Mouse (Mus musculus) limb, embryonic 14.5 days (tissue): ENCODE results near the gene Traf3ip2. TPM values are rescaled to one million over a fixed set of nuclear protein-coding genes. Genes with fewer than 3 reads are reported as not detected.

Source experiments
- ATAC-seq: fragments of 200-750 bp; cut with Nextera tagmentation; 2 replicates; pipeline ENCODE4 v1.8.0; 2017; ENCODE audit warnings: low read depth, moderate number of reproducible peaks, moderate TSS enrichment; ENCODE audit not compliant: low FRiP score
- DNase-seq: peaks from one replicate; pipeline ENCODE4 v3.0.0-alpha.2; 2015; ENCODE audit warnings: low spot score
- H3K27ac ChIP-seq: fragments of 300-500 bp; sonication (generic); replicated peaks from 2 replicates; pipeline ENCODE4 v1.5.1; 2014; ENCODE audit warnings: low read depth, mild to moderate bottlenecking, low read length, moderate library complexity, mixed read lengths
- H3K27me3 ChIP-seq: fragments of 300-500 bp; sonication (generic); 2 replicates; pipeline ENCODE4 v1.6.1; 2014; ENCODE audit warnings: low read length, mixed read lengths; ENCODE audit not compliant: control insufficient read depth, insufficient read depth
- H3K36me3 ChIP-seq: fragments of 300-500 bp; sonication (generic); 2 replicates; pipeline ENCODE4 v1.6.1; 2014; ENCODE audit warnings: mild to moderate bottlenecking, low read length, moderate library complexity, mixed read lengths; ENCODE audit not compliant: control insufficient read depth, insufficient read depth
- H3K4me1 ChIP-seq: fragments of 300-500 bp; sonication (generic); 2 replicates; pipeline ENCODE4 v1.6.1; 2014; ENCODE audit warnings: antibody characterized with exemption, low read length, mixed read lengths; ENCODE audit not compliant: control insufficient read depth, insufficient read depth
- H3K4me2 ChIP-seq: fragments of 300-500 bp; sonication (generic); replicated peaks from 2 replicates; pipeline ENCODE4 v1.6.1; 2014; ENCODE audit warnings: low read depth, mild to moderate bottlenecking, low read length, moderate library complexity; ENCODE audit not compliant: severe bottlenecking
- H3K4me3 ChIP-seq: fragments of 300-500 bp; sonication (generic); replicated peaks from 2 replicates; pipeline ENCODE4 v1.5.1; 2014; ENCODE audit warnings: low read length
- H3K9ac ChIP-seq: fragments of 300-500 bp; sonication (generic); 2 replicates; pipeline ENCODE4 v1.6.1; 2014; ENCODE audit warnings: mild to moderate bottlenecking, low read depth, low read length, moderate library complexity; ENCODE audit not compliant: severe bottlenecking
- H3K9me3 ChIP-seq: fragments of 300-500 bp; sonication (generic); 2 replicates; pipeline ENCODE4 v1.6.1; 2016; ENCODE audit warnings: low read length; ENCODE audit not compliant: control insufficient read depth
- POLR2A ChIP-seq: fragments of 200-500 bp; IDR thresholded peaks from 2 replicates; pipeline ENCODE4 v1.8.0; 2012; ENCODE audit warnings: inconsistent platforms, mild to moderate bottlenecking, moderate library complexity, borderline replicate concordance; ENCODE audit not compliant: insufficient read depth, insufficient read length; ENCODE audit errors: extremely low read depth
- WGBS: fragments of 180-500 bp; shearing (Covaris S2); extraction: QIAGEN DNeasy Blood & Tissue Kit; methylation state at CpG from one replicate; pipeline ENCODE4 v1.1.7; 2014; 5-methylcytosine and 5-hydroxymethylcytosine counted together
- polyA plus RNA-seq, 2 experiments: library from polyadenylated mRNA; depleted of rRNA in 1 of 2; stranded (reverse) in 1 of 2; unstranded in 1 of 2; fragments of >200 nt; fragmentation: Nextera tagmentation in 1 of 2; extraction: Ambion mirVana in 1 of 2; gene quantifications; 2 replicates each; pipeline versions ENCODE4 v1.2.1 to v1.2.3; 2012 to 2014

Traf3ip2 gene
- 7.5 and 9.0 TPM in 2 replicates for polyA plus RNA-seq (2012; rRNA removed)
- 13.3 and 13.7 TPM in 2 replicates for polyA plus RNA-seq (2014; fragmentation: Nextera tagmentation; extraction: Ambion mirVana)

- Histone ChIP-seq H3K9me3 (no peaks in the 10 kb centered on the region), H3K27ac (peak within 1 kb of the TSS; percentile 87), H3K9ac (peak within 1 kb of the TSS; percentile 48), H3K36me3 (no peaks in the 10 kb centered on the region), H3K27me3 (no peaks in the 10 kb centered on the region), H3K4me3 (peak within 1 kb of the TSS; percentile 34), H3K4me2 (peak within 1 kb of the TSS; percentile 51), H3K4me1 (peaks cover 33% of the 10 kb centered on the region)
- WGBS = 36% methylated on average over 4 of the region's 4 CpGs
- DNase-seq (no peak), ATAC-seq (no peak)
- TF ChIP-seq POLR2A = no peak
Observed at GRCm38 (mm10) chr10:39612633-39612988, at the start of gene Traf3ip2. TSS of gene Traf3ip2 (plus strand) at chr10:39612934.

- ATAC-seq = peak; percentile 50; the same call in 1 of the 2 replicates
- Histone ChIP-seq H3K27me3 (no peaks in the 10 kb centered on the region), H3K36me3 (peaks cover 13% of the 10 kb centered on the region), H3K9ac (peak overlapping the region; percentile 25; the same call in 1 of the 2 replicates), H3K4me1 (peaks cover 9% of the 10 kb centered on the region), H3K4me3 (no peak overlapping the region), H3K9me3 (no peaks in the 10 kb centered on the region), H3K4me2 (no peak overlapping the region), H3K27ac (no peak overlapping the region)
- DNase-seq = no peak
- 38% methylated on average over 24 of the region's 24 CpGs for WGBS
- no peak for TF ChIP-seq POLR2A
Observed at GRCm38 (mm10) chr10:39563552-39564223, 49.0 kb upstream of the Traf3ip2 start.

GRCm38 (mm10) chr10:39566901-39567300 is 45.8 kb upstream of the Traf3ip2 start:
- Histone ChIP-seq H3K27me3 (no peaks in the 10 kb centered on the region), H3K9me3 (no peaks in the 10 kb centered on the region), H3K4me3 (no peak overlapping the region), H3K4me1 (peaks cover 12% of the 10 kb centered on the region), H3K4me2 (no peak overlapping the region), H3K9ac (no peak overlapping the region), H3K27ac (no peak overlapping the region), H3K36me3 (peaks cover 5% of the 10 kb centered on the region)
- DNase-seq (no peak), ATAC-seq (no peak)
- 86% methylated on average over 12 of the region's 12 CpGs for WGBS
- no peak for TF ChIP-seq POLR2A

DNA sequence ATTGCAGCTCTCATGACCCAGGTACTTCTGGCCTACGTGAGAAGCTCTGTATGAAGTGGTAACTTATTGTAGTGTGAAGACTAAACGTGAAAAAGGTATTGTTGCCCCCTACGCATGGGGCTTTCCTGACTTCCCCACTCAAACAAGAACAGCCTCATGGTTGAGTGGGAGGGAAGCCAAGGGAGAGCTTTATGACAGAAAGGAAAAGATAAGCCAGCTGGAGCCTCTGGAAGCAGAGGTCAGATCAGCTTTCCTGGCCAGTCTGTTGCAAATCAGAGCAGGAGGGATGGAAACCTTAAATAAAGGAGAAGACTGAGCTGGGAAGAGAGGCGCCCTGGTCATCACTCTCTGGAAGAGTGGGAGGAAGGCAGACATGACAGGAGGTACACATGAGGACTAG is 43.7 kb upstream of the Traf3ip2 start:
- ATAC-seq (no peak), DNase-seq (no peak)
- TF ChIP-seq POLR2A = no peak
- Histone ChIP-seq H3K4me3 (no peak overlapping the region), H3K9ac (no peak overlapping the region), H3K9me3 (no peaks in the 10 kb centered on the region), H3K27ac (no peak overlapping the region), H3K27me3 (no peaks in the 10 kb centered on the region), H3K4me1 (peaks cover 9% of the 10 kb centered on the region), H3K36me3 (peaks cover 5% of the 10 kb centered on the region), H3K4me2 (no peak overlapping the region)
- 86% methylated on average over 4 of the region's 4 CpGs for WGBS

DNA sequence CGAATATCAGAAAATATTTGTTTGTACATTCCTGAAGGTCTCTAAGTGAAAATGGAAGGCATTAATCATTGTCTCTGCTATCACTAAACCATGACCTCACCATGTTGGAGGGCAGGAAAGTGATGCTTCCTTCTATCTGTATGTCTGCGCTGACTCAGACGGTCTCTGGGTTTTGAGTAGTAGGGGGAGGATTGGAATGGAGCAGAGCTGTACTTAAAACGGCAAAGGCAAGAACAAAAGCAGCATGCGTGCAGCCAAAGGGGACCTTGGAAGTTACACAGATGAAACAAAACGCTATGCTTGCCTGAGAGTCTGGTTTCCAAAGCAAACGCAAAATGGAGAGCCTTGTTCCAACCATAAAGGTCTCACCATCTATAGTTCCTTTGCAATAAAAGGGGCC is 41.7 kb upstream of the Traf3ip2 start:
- Histone ChIP-seq H3K4me1 (peaks cover 9% of the 10 kb centered on the region; the same call in 1 of the 2 replicates), H3K9me3 (no peaks in the 10 kb centered on the region), H3K4me2 (no peak overlapping the region), H3K27ac (no peak overlapping the region; the same call in 1 of the 2 replicates), H3K4me3 (no peak overlapping the region), H3K9ac (no peak overlapping the region), H3K27me3 (no peaks in the 10 kb centered on the region), H3K36me3 (peaks cover 5% of the 10 kb centered on the region)
- TF ChIP-seq POLR2A = no peak
- DNase-seq (no peak), ATAC-seq (no peak)
- 44% methylated on average over 7 of the region's 7 CpGs for WGBS
